Mouse (Mus musculus): ENCODE results near the gene Tmem86b.

DNA sequence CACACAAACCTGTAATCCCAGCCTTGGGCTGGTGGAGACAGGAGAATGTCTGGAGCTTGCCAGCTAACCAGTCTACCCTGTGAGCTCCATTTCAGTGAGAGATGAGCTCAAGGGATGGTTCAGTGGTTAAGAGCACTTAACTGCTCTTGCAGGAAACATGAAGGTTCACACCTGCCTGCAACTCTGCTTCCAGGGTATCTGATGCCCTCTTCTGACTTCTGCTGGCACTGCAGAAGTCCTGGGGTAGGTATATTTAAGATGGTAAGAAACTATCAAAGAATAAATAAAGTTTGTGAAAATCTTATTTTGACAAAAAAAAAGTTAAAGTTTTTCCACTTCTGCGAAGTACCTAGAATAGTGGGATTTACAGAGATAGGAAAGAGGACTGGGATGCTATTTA is 6.9 kb downstream of the Tmem86b start:
- no peak for TF ChIP-seq E2F4 (IDR thresholded peaks at IDR 0.05; ENCODE audit: insufficient replicate concordance, low read depth, low read length)
- TF ChIP-seq ZNF384 (IDR thresholded peaks at IDR 0.05; ENCODE audit: low read depth, low read length) = no peak
- TF ChIP-seq CTCF (conservative IDR thresholded peaks at IDR 0.05 in 1 of 2, IDR thresholded peaks at IDR 0.05 in 1 of 2; ENCODE audit: low read depth in 2 of 2, low read length in 2 of 2) = peak in 1 of 2 experiments; percentile 54; a peak in 2 of 4 replicates

All from CH12.LX (cell line).